Mouse (Mus musculus) adrenal gland (tissue): ENCODE data around the gene Ptprs.

Experiments used
- intact Hi-C: fragments of 180-260 bp; cut with DNase I; formaldehyde crosslinking; loops from one replicate; pipeline ENCODE4 v1.15.1; 2025
- long read RNA-seq, 2 experiments: library from polyadenylated mRNA; unstranded; transcript quantifications; one replicate each; pipeline ENCODE4 v2.0.0; 2020; ENCODE audit warnings: borderline replicate concordance in 1 of 2; ENCODE audit not compliant: insufficient replicate concordance in 1 of 2

Ptprs gene
- long read RNA-seq, experiment 1, partial matches to known transcripts, result 12 of 24 reads
- long read RNA-seq, experiment 1, other reads (novel, unspliced or antisense), result 8 of 24 reads
- long read RNA-seq, experiment 2, partial matches to known transcripts, result 10 of 21 reads
- long read RNA-seq, experiment 2, other reads (novel, unspliced or antisense), result 10 of 21 reads

GRCm38 (mm10) chr17:56476402-56476752, at the start of gene Ptprs:
Gene Ptprs, minus strand, starts transcription at chr17:56476483.
- intact Hi-C loops, result no loop called here

GRCm38 (mm10) chr17:56524943-56525342, 48.7 kb upstream of the Ptprs start:
- intact Hi-C loops, result no loop called here

GRCm38 (mm10) chr17:56522744-56523143, 46.5 kb upstream of the Ptprs start:
- intact Hi-C loops, result no loop called here

GRCm38 (mm10) chr17:56515690-56516410, 39.6 kb upstream of the Ptprs start:
- intact Hi-C loops, result no loop called here

- intact Hi-C loops, result no loop called here
Observed at GRCm38 (mm10) chr17:56514916-56515315, 38.6 kb upstream of the Ptprs start.

- intact Hi-C loops, result no loop called here
Observed at GRCm38 (mm10) chr17:56514330-56514729, 38.0 kb upstream of the Ptprs start.

GRCm38 (mm10) chr17:56512310-56512709, 36.0 kb upstream of the Ptprs start, which contains the start of gene Znrf4:
Gene Znrf4, minus strand, starts transcription at chr17:56512431.
- intact Hi-C loops, result no loop called here

- intact Hi-C loops, result no loop called here
Observed at GRCm38 (mm10) chr17:56511707-56512090, 35.4 kb upstream of the Ptprs start.

- intact Hi-C loops, result no loop called here
Observed at GRCm38 (mm10) chr17:56510970-56511706, 34.9 kb upstream of the Ptprs start.

GRCm38 (mm10) chr17:56510473-56510969, 34.2 kb upstream of the Ptprs start:
- intact Hi-C loops, result no loop called here

GRCm38 (mm10) chr17:56509707-56510472, 33.6 kb upstream of the Ptprs start:
- intact Hi-C loops, result no loop called here

- intact Hi-C loops, result no loop called here
Observed at GRCm38 (mm10) chr17:56509021-56509640, 32.8 kb upstream of the Ptprs start.

GRCm38 (mm10) chr17:56507161-56508068, 31.1 kb upstream of the Ptprs start:
- intact Hi-C loops, result no loop called here

- intact Hi-C loops, result no loop called here
Observed at GRCm38 (mm10) chr17:56506417-56507065, 30.3 kb upstream of the Ptprs start.

- intact Hi-C loops, result no loop called here
Observed at GRCm38 (mm10) chr17:56505401-56505800, 29.1 kb upstream of the Ptprs start.

GRCm38 (mm10) chr17:56502526-56502925, 26.2 kb upstream of the Ptprs start:
- intact Hi-C loops, result loop anchor here (5.0 kb wide), 1 partner anchor 50 kb away; the partner anchor contains the start of gene Gm20219

- intact Hi-C loops, result loop anchor here (5.0 kb wide), 1 partner anchor 50 kb away; the partner anchor contains the start of gene Gm20219
Observed at GRCm38 (mm10) chr17:56501635-56502400, 25.5 kb upstream of the Ptprs start.

- intact Hi-C loops, result no loop called here
Observed at GRCm38 (mm10) chr17:56499229-56499628, 22.9 kb upstream of the Ptprs start.
